Mouse (Mus musculus) brain, adult 10 weeks (tissue): ENCODE data around the gene Ern2. TPM values are rescaled to one million over a fixed set of nuclear protein-coding genes. Genes with fewer than 3 reads are reported as not detected.

ENCODE experiments used
- polyA plus RNA-seq: library from polyadenylated mRNA; stranded (reverse); fragments of 350-450 nt; fragmentation: Illumina TruSeq; extraction: RNeasy Lipid Tissue Mini Kit (QIAGEN cat#74804); gene quantifications from one replicate; pipeline ENCODE4 v1.2.3, GENCODE M21; 2015; ENCODE audit warnings: low read depth, low replicate concordance

The Ern2 gene
- 0.15 TPM for polyA plus RNA-seq

GRCm38 (mm10) chr7:122186043-122186442 is at the start of gene Ern2:
Gene Ern2 (minus strand): TSS chr7:122186207.

GRCm38 (mm10) chr7:122219315-122219801 is 33.4 kb upstream of the Ern2 start, which contains the start of gene Chp2:
Gene Chp2 (plus strand): TSS chr7:122219496.

GRCm38 (mm10) chr7:122158915-122159902 is 26.8 kb downstream of the Ern2 start, which contains the start of gene Plk1:
Gene Plk1 (plus strand): TSS chr7:122159439.

GRCm38 (mm10) chr7:122132497-122133337 is 53.3 kb downstream of the Ern2 start, which contains the start of the genes Palb2 and Dctn5:
Gene Palb2 (minus strand): TSS chr7:122132985.
Gene Dctn5 (plus strand): TSS chr7:122133041.

Other genes starting within 250 kb of the Ern2 start
- gene Cog7, start 204.5 kb downstream of the Ern2 start, polyA plus RNA-seq = 30.6 TPM
- gene Gga2, start 165.0 kb downstream of the Ern2 start, polyA plus RNA-seq = 22.3 TPM
- 31.3 TPM for gene Ubfd1, start 119.0 kb downstream of the Ern2 start, polyA plus RNA-seq
- 5.2 TPM for gene Ears2, start 118.9 kb downstream of the Ern2 start, polyA plus RNA-seq
- gene Ndufab1, start 84.3 kb downstream of the Ern2 start, polyA plus RNA-seq = 483 TPM
- gene Palb2, start 53.2 kb downstream of the Ern2 start, polyA plus RNA-seq = 1.7 TPM
- gene Dctn5, start 53.2 kb downstream of the Ern2 start, polyA plus RNA-seq = 141 TPM
- gene Plk1, start 26.8 kb downstream of the Ern2 start, polyA plus RNA-seq = 0.54 TPM
- 3.5 TPM for gene Chp2, start 33.3 kb upstream of the Ern2 start, polyA plus RNA-seq
- 650 TPM for gene Prkcb, start 102.5 kb upstream of the Ern2 start, polyA plus RNA-seq